Mouse (Mus musculus) limb, embryonic 14.5 days (tissue): ENCODE measurements around the gene Gm20388. TPM values are rescaled to one million over a fixed set of nuclear protein-coding genes. Genes with fewer than 3 reads are reported as not detected.

ENCODE experiments used
- ATAC-seq: fragments of 200-750 bp; cut with Nextera tagmentation; 2 replicates; pipeline ENCODE4 v1.8.0; 2017; ENCODE audit warnings: low read depth, moderate number of reproducible peaks, moderate TSS enrichment; ENCODE audit not compliant: low FRiP score
- DNase-seq: peaks from one replicate; pipeline ENCODE4 v3.0.0-alpha.2; 2015; ENCODE audit warnings: low spot score
- H3K27ac ChIP-seq: fragments of 300-500 bp; sonication (generic); replicated peaks from 2 replicates; pipeline ENCODE4 v1.5.1; 2014; ENCODE audit warnings: low read depth, mild to moderate bottlenecking, low read length, moderate library complexity, mixed read lengths
- H3K27me3 ChIP-seq: fragments of 300-500 bp; sonication (generic); 2 replicates; pipeline ENCODE4 v1.6.1; 2014; ENCODE audit warnings: low read length, mixed read lengths; ENCODE audit not compliant: control insufficient read depth, insufficient read depth
- H3K36me3 ChIP-seq: fragments of 300-500 bp; sonication (generic); 2 replicates; pipeline ENCODE4 v1.6.1; 2014; ENCODE audit warnings: mild to moderate bottlenecking, low read length, moderate library complexity, mixed read lengths; ENCODE audit not compliant: control insufficient read depth, insufficient read depth
- H3K4me1 ChIP-seq: fragments of 300-500 bp; sonication (generic); 2 replicates; pipeline ENCODE4 v1.6.1; 2014; ENCODE audit warnings: antibody characterized with exemption, low read length, mixed read lengths; ENCODE audit not compliant: control insufficient read depth, insufficient read depth
- H3K4me2 ChIP-seq: fragments of 300-500 bp; sonication (generic); replicated peaks from 2 replicates; pipeline ENCODE4 v1.6.1; 2014; ENCODE audit warnings: low read depth, mild to moderate bottlenecking, low read length, moderate library complexity; ENCODE audit not compliant: severe bottlenecking
- H3K4me3 ChIP-seq: fragments of 300-500 bp; sonication (generic); replicated peaks from 2 replicates; pipeline ENCODE4 v1.5.1; 2014; ENCODE audit warnings: low read length
- H3K9ac ChIP-seq: fragments of 300-500 bp; sonication (generic); 2 replicates; pipeline ENCODE4 v1.6.1; 2014; ENCODE audit warnings: mild to moderate bottlenecking, low read depth, low read length, moderate library complexity; ENCODE audit not compliant: severe bottlenecking
- H3K9me3 ChIP-seq: fragments of 300-500 bp; sonication (generic); 2 replicates; pipeline ENCODE4 v1.6.1; 2016; ENCODE audit warnings: low read length; ENCODE audit not compliant: control insufficient read depth
- POLR2A ChIP-seq: fragments of 200-500 bp; IDR thresholded peaks from 2 replicates; pipeline ENCODE4 v1.8.0; 2012; ENCODE audit warnings: inconsistent platforms, mild to moderate bottlenecking, moderate library complexity, borderline replicate concordance; ENCODE audit not compliant: insufficient read depth, insufficient read length; ENCODE audit errors: extremely low read depth
- WGBS: fragments of 180-500 bp; shearing (Covaris S2); extraction: QIAGEN DNeasy Blood & Tissue Kit; methylation state at CpG from one replicate; pipeline ENCODE4 v1.1.7; 2014; 5-methylcytosine and 5-hydroxymethylcytosine counted together
- polyA plus RNA-seq, 2 experiments: library from polyadenylated mRNA; depleted of rRNA in 1 of 2; stranded (reverse) in 1 of 2; unstranded in 1 of 2; fragments of >200 nt; fragmentation: Nextera tagmentation in 1 of 2; extraction: Ambion mirVana in 1 of 2; gene quantifications; 2 replicates each; pipeline versions ENCODE4 v1.2.1 to v1.2.3; 2012 to 2014

The Gm20388 gene
- polyA plus RNA-seq, 2 experiments = 1.9 to 49.9 TPM

- Histone ChIP-seq H3K36me3 (peaks cover 35% of the 10 kb centered on the region), H3K4me3 (peak within 1 kb of the TSS; percentile 93), H3K9me3 (no peaks in the 10 kb centered on the region), H3K9ac (peak within 1 kb of the TSS; percentile 97), H3K27me3 (no peaks in the 10 kb centered on the region), H3K4me1 (peaks cover 15% of the 10 kb centered on the region), H3K27ac (peak within 1 kb of the TSS; percentile 80), H3K4me2 (peak within 1 kb of the TSS; percentile 83)
- WGBS = under 1% methylated on average over 88 of the region's 105 CpGs
- ATAC-seq (peak; percentile 95), DNase-seq (peak; percentile 95)
- peak; percentile 95; the same call in 1 of the 2 replicates for TF ChIP-seq POLR2A
Observed at GRCm38 (mm10) chr8:120667561-120668373, 757.1 kb downstream of the Gm20388 start, which contains the start of the genes Gm27021 and Cox4i1. Gene Gm27021 (minus strand): TSS chr8:120668079. Gene Cox4i1 (plus strand): TSS chr8:120668222.

- DNase-seq (no peak), ATAC-seq (0 out of 2 replicates have a peak, but pooled peaks have one; percentile 7)
- Histone ChIP-seq H3K9me3 (no peaks in the 10 kb centered on the region), H3K9ac (peak within 1 kb of the TSS; percentile 97), H3K4me1 (peaks cover 15% of the 10 kb centered on the region), H3K27ac (peak within 1 kb of the TSS; percentile 80), H3K4me3 (peak within 1 kb of the TSS; percentile 93), H3K4me2 (peak within 1 kb of the TSS; percentile 83), H3K36me3 (peaks cover 41% of the 10 kb centered on the region), H3K27me3 (no peaks in the 10 kb centered on the region)
- under 1% methylated on average over 49 of the region's 51 CpGs for WGBS
- no peak for TF ChIP-seq POLR2A
Observed at GRCm38 (mm10) chr8:120668374-120668905, 757.8 kb downstream of the Gm20388 start, which contains the start of gene Emc8. Gene Emc8 (minus strand): TSS chr8:120668573.

- no peak overlapping the region for H3K4me2 ChIP-seq
- H3K27ac ChIP-seq = no peak overlapping the region
- H3K9ac ChIP-seq = no peak overlapping the region
- 85% methylated on average over 6 of the region's 6 CpGs for WGBS
- H3K4me1 ChIP-seq = peaks cover 7% of the 10 kb centered on the region
- peaks cover 54% of the 10 kb centered on the region for H3K36me3 ChIP-seq
- TF ChIP-seq POLR2A = no peak
- ATAC-seq = no peak
- DNase-seq = no peak
- H3K27me3 ChIP-seq = no peaks in the 10 kb centered on the region
- H3K9me3 ChIP-seq = no peaks in the 10 kb centered on the region
- H3K4me3 ChIP-seq = no peak overlapping the region
Observed at GRCm38 (mm10) chr8:120671775-120672174, 761.1 kb downstream of the Gm20388 start.

GRCm38 (mm10) chr8:120672626-120673229 is 762.1 kb downstream of the Gm20388 start:
- Histone ChIP-seq H3K4me3 (no peak overlapping the region), H3K4me1 (peaks cover 5% of the 10 kb centered on the region; the same call in 1 of the 2 replicates), H3K27me3 (no peaks in the 10 kb centered on the region), H3K4me2 (no peak overlapping the region), H3K36me3 (peaks cover 54% of the 10 kb centered on the region), H3K9me3 (no peaks in the 10 kb centered on the region), H3K27ac (no peak overlapping the region), H3K9ac (no peak overlapping the region)
- WGBS = 90% methylated on average over 16 of the region's 16 CpGs
- ATAC-seq (no peak), DNase-seq (no peak)
- TF ChIP-seq POLR2A = no peak

GRCm38 (mm10) chr8:120673298-120673697 is 762.7 kb downstream of the Gm20388 start:
- no peak for ATAC-seq
- WGBS = 96% methylated on average over 7 of the region's 7 CpGs

More at GRCm38 (mm10) chr8:120673298-120673697, 762.7 kb downstream of the Gm20388 start:
- no peak for DNase-seq
- peaks cover 54% of the 10 kb centered on the region for H3K36me3 ChIP-seq
- H3K9ac ChIP-seq = no peak overlapping the region
- peaks cover 5% of the 10 kb centered on the region; the same call in 1 of the 2 replicates for H3K4me1 ChIP-seq
- no peak for TF ChIP-seq POLR2A
- no peaks in the 10 kb centered on the region for H3K27me3 ChIP-seq
- no peak overlapping the region for H3K4me3 ChIP-seq
- H3K27ac ChIP-seq = no peak overlapping the region
- H3K4me2 ChIP-seq = no peak overlapping the region
- no peaks in the 10 kb centered on the region for H3K9me3 ChIP-seq
